Mouse (Mus musculus): ENCODE data around the gene Zdhhc4. TPM values are rescaled to one million over a fixed set of nuclear protein-coding genes. Genes with fewer than 3 reads are reported as not detected.
A peak's percentile ranks its signal among the peaks of the same experiment; 100 is the strongest.

The Zdhhc4 gene
- total RNA-seq, 1 experiment = 27.7 TPM

DNA sequence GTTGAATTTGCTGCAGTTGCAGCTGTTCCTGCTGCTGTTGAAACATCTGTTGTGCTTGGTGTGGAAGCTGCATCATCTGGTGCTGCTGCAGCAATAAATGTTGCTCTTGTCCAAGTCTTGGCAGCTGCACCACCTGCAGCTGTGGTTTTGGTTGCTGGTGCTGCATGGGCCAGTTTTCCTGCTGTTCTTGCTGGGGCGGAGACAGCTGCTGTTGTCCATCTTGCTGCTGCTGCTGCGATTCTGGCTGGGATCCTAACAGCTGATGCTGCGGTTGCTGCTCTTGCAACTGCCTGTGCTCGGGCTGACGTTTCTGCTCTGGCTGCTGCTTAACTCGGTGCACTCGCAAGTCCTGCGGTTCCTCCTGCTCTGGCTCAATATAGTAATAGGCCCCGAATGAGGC, 39.8 kb downstream of the Zdhhc4 start:
- Histone ChIP-seq H3K9ac (ENCODE audit: insufficient read depth, low read depth, low read length, poor library complexity, severe bottlenecking) (no peak overlapping the region), H3K9me3 (ENCODE audit: control insufficient read depth, insufficient read depth, low read depth, low read length) (no peaks in the 10 kb centered on the region), H3K36me3 (ENCODE audit: control insufficient read depth, insufficient read depth, low read length, poor library complexity, severe bottlenecking) (no peaks in the 10 kb centered on the region), H3K27ac (ENCODE audit: insufficient read depth, low read depth, low read length, poor library complexity, severe bottlenecking) (no peak overlapping the region), H3K4me3 (ENCODE audit: insufficient read depth in 1 of 2, low read depth in 1 of 2, low read length in 2 of 2, poor library complexity in 1 of 2, severe bottlenecking in 1 of 2) (no peak overlapping the region), H3K4me1 (ENCODE audit: control insufficient read depth in 2 of 2, insufficient read depth in 2 of 2, low read length in 2 of 2, poor library complexity in 1 of 2) (peaks cover 0 to 4% of the 10 kb centered on the region in 2 experiments; a peak in 1 of 4 replicates)
- TF ChIP-seq CHD2 (IDR thresholded peaks at IDR 0.05; ENCODE audit: low read depth, low read length) (no peak), MAFK (IDR thresholded peaks at IDR 0.05; ENCODE audit: insufficient read depth, low read depth, low read length) (no peak), HCFC1 (IDR thresholded peaks at IDR 0.05; ENCODE audit: borderline replicate concordance, insufficient read depth, low read length) (no peak), ZC3H11A (IDR thresholded peaks at IDR 0.05; ENCODE audit: borderline replicate concordance, low read depth, low read length) (no peak), ZNF384 (IDR thresholded peaks at IDR 0.05; ENCODE audit: low read depth, low read length) (no peak)
- in situ Hi-C loops (cut with MboI; ENCODE audit: low sequenced_read_pairs in 2 of 2, unreplicated experiment in 2 of 2) = no loop called here
- no peak for DNase-seq (ENCODE audit: low read depth, low spot score)

DNA sequence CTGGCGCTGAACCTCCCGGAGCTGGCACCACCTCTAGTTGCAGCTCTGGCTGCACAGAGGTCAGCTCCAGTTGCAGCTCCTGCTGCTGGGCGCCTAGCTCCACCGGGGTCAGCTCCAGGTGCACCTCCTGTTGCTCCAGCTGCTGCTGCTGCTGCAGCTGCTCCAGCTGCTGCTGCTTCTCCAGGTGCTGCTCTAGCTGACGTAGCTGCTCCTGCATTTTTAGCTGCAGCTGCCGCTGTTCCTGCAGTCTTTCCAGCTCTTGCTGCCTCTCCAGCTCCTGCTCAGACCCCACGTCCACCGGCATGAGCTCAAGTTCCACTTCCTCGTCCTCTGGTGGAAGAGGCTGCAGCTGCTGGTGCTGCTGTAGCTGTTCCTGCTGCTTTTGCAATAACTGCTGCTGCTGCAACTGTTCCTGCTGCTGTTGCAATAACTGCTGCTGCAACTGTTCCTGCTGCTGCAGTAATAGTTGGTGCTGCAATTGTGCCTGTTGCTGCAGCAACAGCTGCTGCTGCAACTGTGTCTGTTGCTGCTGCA, 40.6 kb downstream of the Zdhhc4 start:
- TF ChIP-seq ZC3H11A (IDR thresholded peaks at IDR 0.05; ENCODE audit: borderline replicate concordance, low read depth, low read length) (no peak), MAFK (IDR thresholded peaks at IDR 0.05; ENCODE audit: insufficient read depth, low read depth, low read length) (no peak), HCFC1 (IDR thresholded peaks at IDR 0.05; ENCODE audit: borderline replicate concordance, insufficient read depth, low read length) (no peak), CHD2 (IDR thresholded peaks at IDR 0.05; ENCODE audit: low read depth, low read length) (no peak), ZNF384 (IDR thresholded peaks at IDR 0.05; ENCODE audit: low read depth, low read length) (no peak)
- Histone ChIP-seq H3K36me3 (ENCODE audit: control insufficient read depth, insufficient read depth, low read length, poor library complexity, severe bottlenecking) (no peaks in the 10 kb centered on the region), H3K9me3 (ENCODE audit: control insufficient read depth, insufficient read depth, low read depth, low read length) (no peaks in the 10 kb centered on the region), H3K4me1 (ENCODE audit: control insufficient read depth in 2 of 2, insufficient read depth in 2 of 2, low read length in 2 of 2, poor library complexity in 1 of 2) (peaks cover 0 to 4% of the 10 kb centered on the region in 2 experiments; a peak in 1 of 4 replicates), H3K27ac (ENCODE audit: insufficient read depth, low read depth, low read length, poor library complexity, severe bottlenecking) (no peak overlapping the region), H3K9ac (ENCODE audit: insufficient read depth, low read depth, low read length, poor library complexity, severe bottlenecking) (no peak overlapping the region), H3K4me3 (ENCODE audit: insufficient read depth in 1 of 2, low read depth in 1 of 2, low read length in 2 of 2, poor library complexity in 1 of 2, severe bottlenecking in 1 of 2) (peak overlapping the region in 1 of 2 experiments; percentile 62; a peak in 2 of 4 replicates)
- in situ Hi-C loops (cut with MboI; ENCODE audit: low sequenced_read_pairs in 2 of 2, unreplicated experiment in 2 of 2) = no loop called here
- DNase-seq (ENCODE audit: low read depth, low spot score) = no peak

DNA sequence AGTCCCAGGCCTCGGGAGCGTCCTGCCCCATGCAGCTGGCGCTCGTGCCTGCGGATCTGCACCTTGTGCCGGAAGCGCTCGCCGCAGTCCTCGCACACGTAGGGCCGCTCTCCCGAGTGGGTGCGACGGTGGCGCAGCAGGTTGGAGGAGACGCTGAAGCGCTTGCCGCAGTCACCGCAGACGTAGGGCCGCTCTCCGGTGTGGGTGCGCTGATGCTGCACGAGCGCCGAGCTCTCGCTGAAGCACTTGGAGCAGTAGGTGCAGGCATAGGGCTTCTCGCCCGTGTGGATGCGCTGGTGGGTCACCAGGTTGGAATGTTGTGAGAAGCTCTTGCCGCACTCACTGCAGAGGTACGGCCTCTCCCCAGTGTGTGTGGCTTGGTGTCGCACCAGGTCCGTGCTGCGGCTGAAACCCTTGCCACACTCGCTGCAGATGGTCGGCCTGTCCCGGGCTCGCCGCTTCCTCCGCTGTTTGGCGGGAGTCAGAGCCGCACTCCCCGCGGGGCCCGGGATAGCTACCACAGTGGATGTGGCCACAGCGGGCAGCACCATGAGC, 41.2 kb downstream of the Zdhhc4 start:
- no peaks in the 10 kb centered on the region for H3K9me3 ChIP-seq (ENCODE audit: control insufficient read depth, insufficient read depth, low read depth, low read length)
- peak overlapping the region; percentile 63 for H3K9ac ChIP-seq (ENCODE audit: insufficient read depth, low read depth, low read length, poor library complexity, severe bottlenecking)
- H3K27ac ChIP-seq (ENCODE audit: insufficient read depth, low read depth, low read length, poor library complexity, severe bottlenecking) = no peak overlapping the region
- H3K4me3 ChIP-seq (ENCODE audit: insufficient read depth in 1 of 2, low read depth in 1 of 2, low read length in 2 of 2, poor library complexity in 1 of 2, severe bottlenecking in 1 of 2) = peak overlapping the region; percentile 12 to 62
- in situ Hi-C loops (cut with MboI; ENCODE audit: low sequenced_read_pairs in 2 of 2, unreplicated experiment in 2 of 2) = no loop called here
- TF ChIP-seq CHD2 (IDR thresholded peaks at IDR 0.05; ENCODE audit: low read depth, low read length) (no peak), ZC3H11A (IDR thresholded peaks at IDR 0.05; ENCODE audit: borderline replicate concordance, low read depth, low read length) (no peak), ZNF384 (IDR thresholded peaks at IDR 0.05; ENCODE audit: low read depth, low read length) (no peak)
- no peaks in the 10 kb centered on the region for H3K36me3 ChIP-seq (ENCODE audit: control insufficient read depth, insufficient read depth, low read length, poor library complexity, severe bottlenecking)
- H3K4me1 ChIP-seq (ENCODE audit: control insufficient read depth in 2 of 2, insufficient read depth in 2 of 2, low read length in 2 of 2, poor library complexity in 1 of 2) = peaks cover 0 to 4% of the 10 kb centered on the region in 2 experiments; a peak in 1 of 4 replicates
- no peak for DNase-seq (ENCODE audit: low read depth, low spot score)

DNA sequence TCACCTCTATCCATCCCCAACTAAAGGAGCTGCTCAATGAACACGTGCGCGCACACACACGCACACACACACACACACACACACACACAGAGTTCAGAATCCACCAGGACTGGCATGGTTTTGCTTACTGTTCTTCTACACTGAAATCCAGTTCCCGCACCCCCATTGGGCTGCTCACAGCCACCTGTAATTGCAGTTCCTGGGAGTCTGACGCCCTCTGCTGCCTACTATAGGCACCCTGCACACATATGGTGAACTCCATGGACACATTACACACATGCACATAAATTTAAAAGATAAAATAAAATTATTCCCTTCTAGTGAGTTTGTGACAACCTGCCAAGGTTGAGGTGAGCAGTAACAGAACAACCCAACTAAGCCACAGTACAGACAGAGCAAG, 44.3 kb downstream of the Zdhhc4 start:
- in situ Hi-C loops (cut with MboI; ENCODE audit: low sequenced_read_pairs in 2 of 2, unreplicated experiment in 2 of 2) = no loop called here
- DNase-seq (ENCODE audit: low read depth, low spot score) = no peak
- Histone ChIP-seq H3K9ac (ENCODE audit: insufficient read depth, low read depth, low read length, poor library complexity, severe bottlenecking) (no peak overlapping the region), H3K27ac (ENCODE audit: insufficient read depth, low read depth, low read length, poor library complexity, severe bottlenecking) (no peak overlapping the region), H3K9me3 (ENCODE audit: control insufficient read depth, insufficient read depth, low read depth, low read length) (no peaks in the 10 kb centered on the region), H3K36me3 (ENCODE audit: control insufficient read depth, insufficient read depth, low read length, poor library complexity, severe bottlenecking) (no peaks in the 10 kb centered on the region), H3K4me3 (ENCODE audit: insufficient read depth in 1 of 2, low read depth in 1 of 2, low read length in 2 of 2, poor library complexity in 1 of 2, severe bottlenecking in 1 of 2) (no peak overlapping the region), H3K4me1 (ENCODE audit: control insufficient read depth in 2 of 2, insufficient read depth in 2 of 2, low read length in 2 of 2, poor library complexity in 1 of 2) (peaks cover 0 to 4% of the 10 kb centered on the region in 2 experiments; a peak in 1 of 4 replicates)
- no peak for TF ChIP-seq HCFC1 (IDR thresholded peaks at IDR 0.05; ENCODE audit: borderline replicate concordance, insufficient read depth, low read length)
- no peak for TF ChIP-seq ZNF384 (IDR thresholded peaks at IDR 0.05; ENCODE audit: low read depth, low read length)
- no peak for TF ChIP-seq CHD2 (IDR thresholded peaks at IDR 0.05; ENCODE audit: low read depth, low read length)
- no peak for TF ChIP-seq MAFK (IDR thresholded peaks at IDR 0.05; ENCODE audit: insufficient read depth, low read depth, low read length)
- peak; percentile 32; the same call in 1 of the 2 replicates for TF ChIP-seq ZC3H11A (IDR thresholded peaks at IDR 0.05; ENCODE audit: borderline replicate concordance, low read depth, low read length)
